Mouse (Mus musculus) myocyte (in vitro differentiated cells): ENCODE data around the gene Timp2.

ENCODE experiments used
- POLR2A ChIP-seq: IDR thresholded peaks from one replicate; pipeline ENCODE4 v1.6.1; 2011; ENCODE audit warnings: low read depth, mild to moderate bottlenecking, control low read depth, moderate library complexity; ENCODE audit not compliant: insufficient read length
- TCF3 ChIP-seq: IDR thresholded peaks from one replicate; pipeline ENCODE4 v1.6.1; 2011; ENCODE audit warnings: low read depth, control low read depth; ENCODE audit not compliant: insufficient read length
- USF1 ChIP-seq: IDR thresholded peaks from one replicate; pipeline ENCODE4 v1.6.1; 2011; ENCODE audit warnings: low read depth, mild to moderate bottlenecking, control low read depth, moderate library complexity

- TF ChIP-seq TCF3: no peak
- TF ChIP-seq USF1: no peak
- no peak for TF ChIP-seq POLR2A
Measured at GRCm38 (mm10) chr11:118289562-118289961, 66.0 kb downstream of the Timp2 start.
